Mouse (Mus musculus): ENCODE measurements around the gene Csta1.

The Csta1 gene

GRCm38 (mm10) chr16:36071071-36071449 lies 60.0 kb downstream of the Csta1 start:
- DNase-seq (ENCODE audit: low read depth) = no peak

All from c-Kit-positive CD71-negative TER-119-negative erythroid progenitor cells, embryonic 14.5 days (primary cell).